Mouse (Mus musculus) hindbrain, embryonic 11.5 days (tissue): ENCODE results near the gene Lrp2. TPM values are rescaled to one million over a fixed set of nuclear protein-coding genes. Genes with fewer than 3 reads are reported as not detected.

Experiments
- ATAC-seq: fragments of 200-750 bp; cut with Nextera tagmentation; 2 replicates; pipeline ENCODE4 v1.8.0; 2017; ENCODE audit warnings: mild to moderate bottlenecking, moderate TSS enrichment, moderate library complexity; ENCODE audit not compliant: low FRiP score
- DNase-seq: peaks from one replicate; pipeline ENCODE4 v3.0.0-alpha.2; 2015; ENCODE audit warnings: low spot score
- H3K27ac ChIP-seq: fragments of 300-500 bp; sonication (generic); 2 replicates; pipeline ENCODE4 v1.5.1; 2014; ENCODE audit warnings: mild to moderate bottlenecking, low read depth, low read length
- H3K27me3 ChIP-seq: fragments of 300-500 bp; sonication (generic); 2 replicates; pipeline ENCODE4 v1.6.1; 2014; ENCODE audit warnings: mild to moderate bottlenecking, low read length, moderate library complexity, mixed read lengths; ENCODE audit not compliant: control insufficient read depth, insufficient read depth
- H3K36me3 ChIP-seq: fragments of 300-500 bp; sonication (generic); 2 replicates; pipeline ENCODE4 v1.6.1; 2014; ENCODE audit warnings: mild to moderate bottlenecking, low read length, moderate library complexity, mixed read lengths; ENCODE audit not compliant: control insufficient read depth, insufficient read depth
- H3K4me1 ChIP-seq: fragments of 300-500 bp; sonication (generic); replicated peaks from 2 replicates; pipeline ENCODE4 v1.6.1; 2014; ENCODE audit warnings: low read length, mixed read lengths; ENCODE audit not compliant: control insufficient read depth, insufficient read depth
- H3K4me2 ChIP-seq: fragments of 300-500 bp; sonication (generic); replicated peaks from 2 replicates; pipeline ENCODE4 v1.6.1; 2014; ENCODE audit warnings: mild to moderate bottlenecking, low read depth, low read length
- H3K4me3 ChIP-seq: fragments of 300-500 bp; sonication (generic); 2 replicates; pipeline ENCODE4 v1.5.1; 2014; ENCODE audit warnings: low read depth, low read length
- H3K9ac ChIP-seq: fragments of 300-500 bp; sonication (generic); 2 replicates; pipeline ENCODE4 v1.6.1; 2014; ENCODE audit warnings: low read depth, low read length
- H3K9me3 ChIP-seq: fragments of 300-500 bp; sonication (generic); 2 replicates; pipeline ENCODE4 v1.6.1; 2016; ENCODE audit warnings: low read length; ENCODE audit not compliant: control insufficient read depth
- WGBS: fragments of 180-500 bp; shearing (Covaris S2); extraction: QIAGEN DNeasy Blood & Tissue Kit; methylation state at CpG from one replicate; pipeline ENCODE4 v1.1.7; 2014; 5-methylcytosine and 5-hydroxymethylcytosine counted together
- polyA plus RNA-seq: library from polyadenylated mRNA; unstranded; fragments of >200 nt; fragmentation: Nextera tagmentation; extraction: Ambion mirVana; gene quantifications from 2 replicates; pipeline ENCODE4 v1.2.1, GENCODE M21; 2014

The Lrp2 gene
- polyA plus RNA-seq, 1 experiment from 2014 or later = 2.9 TPM

GRCm38 (mm10) chr2:69424829-69425228 is 161.0 kb downstream of the Lrp2 start:
- no peaks in the 10 kb centered on the region for H3K36me3 ChIP-seq
- no peaks in the 10 kb centered on the region for H3K27me3 ChIP-seq
- H3K27ac ChIP-seq = no peak overlapping the region
- H3K9ac ChIP-seq = no peak overlapping the region
- no peak for ATAC-seq
- H3K4me2 ChIP-seq = no peak overlapping the region
- no peak for DNase-seq
- H3K4me3 ChIP-seq = no peak overlapping the region
- 56% methylated on average over 5 of the region's 5 CpGs for WGBS
- H3K9me3 ChIP-seq = no peaks in the 10 kb centered on the region
- no peaks in the 10 kb centered on the region for H3K4me1 ChIP-seq

- Histone ChIP-seq H3K4me3 (no peak overlapping the region), H3K9ac (no peak overlapping the region), H3K27me3 (no peaks in the 10 kb centered on the region), H3K4me2 (peak overlapping the region; percentile 17; the same call in 1 of the 2 replicates), H3K36me3 (no peaks in the 10 kb centered on the region), H3K9me3 (no peaks in the 10 kb centered on the region), H3K27ac (peak overlapping the region; percentile 59; the same call in 1 of the 2 replicates), H3K4me1 (peaks cover 3% of the 10 kb centered on the region)
- DNase-seq = peak; percentile 73
- 3% methylated on average over 11 of the region's 11 CpGs for WGBS
- ATAC-seq = peak; percentile 96
Observed at GRCm38 (mm10) chr2:69418294-69418881, 167.5 kb downstream of the Lrp2 start.

GRCm38 (mm10) chr2:69415070-69415469 is 170.8 kb downstream of the Lrp2 start:
- H3K36me3 ChIP-seq = no peaks in the 10 kb centered on the region
- WGBS = 87% methylated on average over 6 of the region's 6 CpGs
- no peak overlapping the region for H3K27ac ChIP-seq
- H3K4me1 ChIP-seq = peaks cover 3% of the 10 kb centered on the region
- no peak overlapping the region for H3K9ac ChIP-seq
- H3K4me3 ChIP-seq = no peak overlapping the region
- no peak overlapping the region for H3K4me2 ChIP-seq
- no peak for ATAC-seq
- H3K27me3 ChIP-seq = no peaks in the 10 kb centered on the region
- H3K9me3 ChIP-seq = no peaks in the 10 kb centered on the region
- no peak for DNase-seq

GRCm38 (mm10) chr2:69414539-69414938 is 171.3 kb downstream of the Lrp2 start:
- Histone ChIP-seq H3K9ac (no peak overlapping the region), H3K27ac (no peak overlapping the region), H3K4me2 (no peak overlapping the region), H3K9me3 (no peaks in the 10 kb centered on the region), H3K27me3 (no peaks in the 10 kb centered on the region), H3K4me1 (peaks cover 3% of the 10 kb centered on the region), H3K36me3 (no peaks in the 10 kb centered on the region), H3K4me3 (no peak overlapping the region)
- WGBS = 94% methylated on average over 10 of the region's 10 CpGs
- DNase-seq (no peak), ATAC-seq (no peak)

- no peak overlapping the region for H3K27ac ChIP-seq
- ATAC-seq (no peak), DNase-seq (no peak)
- no peaks in the 10 kb centered on the region for H3K9me3 ChIP-seq
- no peaks in the 10 kb centered on the region for H3K36me3 ChIP-seq
- H3K4me2 ChIP-seq = no peak overlapping the region
- H3K4me1 ChIP-seq = no peaks in the 10 kb centered on the region
- no peaks in the 10 kb centered on the region for H3K27me3 ChIP-seq
- H3K9ac ChIP-seq = no peak overlapping the region
- WGBS = 94% methylated on average over 5 of the region's 5 CpGs
- no peak overlapping the region for H3K4me3 ChIP-seq
Observed at GRCm38 (mm10) chr2:69405692-69406091, 180.2 kb downstream of the Lrp2 start.

- H3K9ac ChIP-seq = no peak overlapping the region
- 86% methylated on average over 7 of the region's 7 CpGs for WGBS
- H3K27ac ChIP-seq = no peak overlapping the region
- ATAC-seq (no peak), DNase-seq (no peak)
- no peak overlapping the region for H3K4me2 ChIP-seq
- no peaks in the 10 kb centered on the region for H3K4me1 ChIP-seq
- no peak overlapping the region for H3K4me3 ChIP-seq
- H3K9me3 ChIP-seq = no peaks in the 10 kb centered on the region
- no peaks in the 10 kb centered on the region for H3K36me3 ChIP-seq
- H3K27me3 ChIP-seq = no peaks in the 10 kb centered on the region
Observed at GRCm38 (mm10) chr2:69402309-69402708, 183.6 kb downstream of the Lrp2 start.

- DNase-seq = no peak
- Histone ChIP-seq H3K27ac (no peak overlapping the region), H3K27me3 (no peaks in the 10 kb centered on the region), H3K9me3 (no peaks in the 10 kb centered on the region), H3K4me3 (no peak overlapping the region), H3K4me1 (no peaks in the 10 kb centered on the region), H3K36me3 (no peaks in the 10 kb centered on the region), H3K4me2 (no peak overlapping the region), H3K9ac (no peak overlapping the region)
- 93% methylated on average over 6 of the region's 6 CpGs for WGBS
- ATAC-seq = no peak
Observed at GRCm38 (mm10) chr2:69401891-69402290, 184.0 kb downstream of the Lrp2 start.

- Histone ChIP-seq H3K27me3 (no peaks in the 10 kb centered on the region), H3K4me3 (no peak overlapping the region), H3K36me3 (no peaks in the 10 kb centered on the region), H3K9ac (no peak overlapping the region), H3K4me2 (no peak overlapping the region), H3K27ac (no peak overlapping the region), H3K4me1 (no peaks in the 10 kb centered on the region), H3K9me3 (no peaks in the 10 kb centered on the region)
- no peak for ATAC-seq
- WGBS = 86% methylated on average over 7 of the region's 7 CpGs
- no peak for DNase-seq
Observed at GRCm38 (mm10) chr2:69400866-69401604, 184.8 kb downstream of the Lrp2 start.
